Mouse (Mus musculus): ENCODE data around the gene Pde6c. TPM values are rescaled to one million over a fixed set of nuclear protein-coding genes. Genes with fewer than 3 reads are reported as not detected.

The Pde6c gene
- not detected for total RNA-seq (2021)
- long read RNA-seq, experiment 1, result 0 reads
- long read RNA-seq, experiment 2, result 0 reads

GRCm38 (mm10) chr19:38132481-38132880 is at the start of gene Pde6c:
Gene Pde6c, plus strand, starts transcription at chr19:38132781.
- no peak within 1 kb of the TSS for H3K27ac ChIP-seq
- no peak for TF ChIP-seq CTCF (IDR thresholded peaks at IDR 0.05)
- H3K4me3 ChIP-seq, result no peak within 1 kb of the TSS
- no peak for DNase-seq
- intact Hi-C loops (cut with DNase I), result no loop called here

- DNase-seq, result no peak
- TF ChIP-seq CTCF (IDR thresholded peaks at IDR 0.05), result no peak
- Histone ChIP-seq H3K27ac (no peak overlapping the region), H3K4me3 (no peak overlapping the region)
- intact Hi-C loops (cut with DNase I), result no loop called here
Measured at GRCm38 (mm10) chr19:38082931-38083525, 49.6 kb upstream of the Pde6c start.

GRCm38 (mm10) chr19:38085841-38086240 is 46.7 kb upstream of the Pde6c start:
- no peak overlapping the region for H3K27ac ChIP-seq
- intact Hi-C loops (cut with DNase I), result no loop called here
- no peak for TF ChIP-seq CTCF (IDR thresholded peaks at IDR 0.05)

GRCm38 (mm10) chr19:38086948-38087551 is 45.5 kb upstream of the Pde6c start:
- peak; percentile 50 for DNase-seq
- H3K27ac ChIP-seq, result no peak overlapping the region
- intact Hi-C loops (cut with DNase I), result no loop called here
- H3K4me3 ChIP-seq, result no peak overlapping the region
- peak; percentile 47 for TF ChIP-seq CTCF (IDR thresholded peaks at IDR 0.05)

More at GRCm38 (mm10) chr19:38085841-38086240, 46.7 kb upstream of the Pde6c start:
- H3K4me3 ChIP-seq, result no peak overlapping the region
- DNase-seq, result no peak

- Histone ChIP-seq H3K4me3 (no peak overlapping the region), H3K27ac (no peak overlapping the region)
- intact Hi-C loops (cut with DNase I), result no loop called here
- DNase-seq, result no peak
- TF ChIP-seq CTCF (IDR thresholded peaks at IDR 0.05), result no peak
Measured at GRCm38 (mm10) chr19:38089358-38089757, 43.2 kb upstream of the Pde6c start.

GRCm38 (mm10) chr19:38091512-38091985 is 41.0 kb upstream of the Pde6c start:
- Histone ChIP-seq H3K4me3 (no peak overlapping the region), H3K27ac (no peak overlapping the region)
- intact Hi-C loops (cut with DNase I), result no loop called here
- TF ChIP-seq CTCF (IDR thresholded peaks at IDR 0.05), result no peak
- no peak for DNase-seq

- Histone ChIP-seq H3K4me3 (no peak overlapping the region), H3K27ac (no peak overlapping the region)
- no peak for TF ChIP-seq CTCF (IDR thresholded peaks at IDR 0.05)
- intact Hi-C loops (cut with DNase I), result no loop called here
- no peak for DNase-seq
Measured at GRCm38 (mm10) chr19:38096231-38096630, 36.4 kb upstream of the Pde6c start.

GRCm38 (mm10) chr19:38096858-38097758 is 35.5 kb upstream of the Pde6c start, which contains the start of gene Ffar4:
Gene Ffar4, plus strand, starts transcription at chr19:38097071.
- TF ChIP-seq CTCF (IDR thresholded peaks at IDR 0.05), result no peak
- intact Hi-C loops (cut with DNase I), result no loop called here
- Histone ChIP-seq H3K4me3 (peak within 1 kb of the TSS; percentile 53), H3K27ac (no peak within 1 kb of the TSS)
- peak; percentile 38 for DNase-seq

GRCm38 (mm10) chr19:38107871-38108270 is 24.7 kb upstream of the Pde6c start:
- no peak for TF ChIP-seq CTCF (IDR thresholded peaks at IDR 0.05)
- H3K4me3 ChIP-seq, result no peak overlapping the region
- intact Hi-C loops (cut with DNase I), result no loop called here
- DNase-seq, result no peak
- H3K27ac ChIP-seq, result no peak overlapping the region

GRCm38 (mm10) chr19:38109506-38110242 is 22.9 kb upstream of the Pde6c start:
- intact Hi-C loops (cut with DNase I), result no loop called here
- Histone ChIP-seq H3K4me3 (no peak overlapping the region), H3K27ac (no peak overlapping the region)
- no peak for TF ChIP-seq CTCF (IDR thresholded peaks at IDR 0.05)
- DNase-seq, result no peak

GRCm38 (mm10) chr19:38111056-38111455 is 21.5 kb upstream of the Pde6c start:
- no peak overlapping the region for H3K27ac ChIP-seq
- intact Hi-C loops (cut with DNase I), result no loop called here
- no peak for TF ChIP-seq CTCF (IDR thresholded peaks at IDR 0.05)
- no peak overlapping the region for H3K4me3 ChIP-seq
- no peak for DNase-seq

GRCm38 (mm10) chr19:38112575-38112974 is 20.0 kb upstream of the Pde6c start:
- Histone ChIP-seq H3K27ac (no peak overlapping the region), H3K4me3 (no peak overlapping the region)
- no peak for DNase-seq
- intact Hi-C loops (cut with DNase I), result no loop called here
- no peak for TF ChIP-seq CTCF (IDR thresholded peaks at IDR 0.05)
